Mouse (Mus musculus): ENCODE measurements at regions not wholly inside any gene's neighbourhood (a gene's known extent, or its start where the extent isn't known, plus 50 kb on each side); places are given as distances from the start of the nearest gene placed in this dataset.

DNA sequence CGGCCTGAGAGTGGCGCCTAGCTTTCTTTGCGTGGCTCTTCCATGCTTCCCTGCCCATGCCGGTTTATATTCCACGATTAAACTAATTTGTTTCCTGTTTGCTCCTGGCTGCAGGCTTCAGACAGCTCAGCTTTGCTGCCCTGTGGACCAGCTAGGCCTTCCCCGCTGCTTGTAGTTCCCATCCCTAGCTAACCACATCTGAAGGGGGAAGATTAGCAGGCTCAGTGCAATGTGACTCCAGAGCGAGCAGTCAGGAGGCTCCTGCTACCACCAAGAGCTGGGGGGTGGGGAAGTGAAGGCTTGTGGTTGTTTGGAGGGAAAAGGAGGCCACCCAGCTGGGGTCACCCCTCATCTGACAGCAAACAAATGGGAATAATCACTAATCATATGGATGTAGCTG lies 125.5 kb upstream of the Sall1 start:
- no peaks in the 10 kb centered on the region for H3K36me3 ChIP-seq (ENCODE audit: control insufficient read depth)
- H3K27me3 ChIP-seq (ENCODE audit: control insufficient read depth) = no peaks in the 10 kb centered on the region
- H3K9me3 ChIP-seq (ENCODE audit: control insufficient read depth, low read length) = peaks cover 18% of the 10 kb centered on the region
- H3K4me3 ChIP-seq (replicated peaks) = no peak overlapping the region
- no peaks in the 10 kb centered on the region for H3K4me1 ChIP-seq (ENCODE audit: control insufficient read depth)
- no peak for TF ChIP-seq TAL1 (IDR thresholded peaks at IDR 0.05; ENCODE audit: low read length)
- no peak for TF ChIP-seq GATA1 (IDR thresholded peaks at IDR 0.05; ENCODE audit: low read length)

DNA sequence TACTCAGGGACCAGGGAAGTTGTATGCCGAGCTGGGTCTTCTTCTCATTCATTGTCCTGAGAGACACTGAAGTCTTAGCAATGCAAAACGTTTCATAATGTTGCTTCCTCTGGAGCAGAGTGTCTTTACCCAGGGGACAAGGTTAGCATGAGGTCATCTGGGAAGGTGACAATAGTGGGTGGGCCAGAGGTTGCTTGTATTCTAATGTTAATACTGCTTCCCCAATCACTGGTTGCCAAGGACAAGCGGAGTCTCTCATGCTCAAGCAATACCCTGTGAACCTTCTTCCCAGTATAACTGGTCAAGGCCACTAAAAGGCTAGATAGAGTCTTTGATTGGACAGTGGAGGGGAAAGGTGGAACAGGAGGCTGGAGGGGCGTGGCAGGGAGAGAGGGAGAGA lies 123.1 kb upstream of the Sall1 start:
- peaks cover 4% of the 10 kb centered on the region for H3K9me3 ChIP-seq (ENCODE audit: control insufficient read depth, low read length)
- no peak overlapping the region for H3K4me3 ChIP-seq (replicated peaks)
- no peaks in the 10 kb centered on the region for H3K4me1 ChIP-seq (ENCODE audit: control insufficient read depth)
- H3K27me3 ChIP-seq (ENCODE audit: control insufficient read depth) = no peaks in the 10 kb centered on the region
- H3K36me3 ChIP-seq (ENCODE audit: control insufficient read depth) = no peaks in the 10 kb centered on the region
- TF ChIP-seq GATA1 (IDR thresholded peaks at IDR 0.05; ENCODE audit: low read length) (no peak), TAL1 (IDR thresholded peaks at IDR 0.05; ENCODE audit: low read length) (no peak)

DNA sequence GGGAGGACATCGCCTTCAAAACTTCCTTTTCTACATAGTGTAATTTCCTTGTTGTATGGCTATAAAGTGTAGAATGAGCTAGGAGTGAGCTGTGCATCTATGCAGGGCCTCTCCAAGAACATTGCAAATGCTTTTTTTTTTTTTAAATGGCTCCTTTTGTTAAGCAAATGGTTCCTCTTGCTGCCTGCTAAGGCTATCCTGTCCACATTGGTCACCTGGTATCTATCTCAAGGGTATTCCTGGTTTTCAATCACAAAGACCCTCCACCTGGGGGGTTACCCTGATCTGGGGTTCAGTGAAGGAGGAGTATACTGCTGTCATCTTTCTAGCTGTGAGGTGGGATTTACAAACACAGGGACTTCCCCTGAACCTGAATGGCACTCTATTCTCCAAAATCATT lies 112.9 kb upstream of the Sall1 start:
- TF ChIP-seq GATA1 (IDR thresholded peaks at IDR 0.05; ENCODE audit: low read length) = no peak
- no peak for TF ChIP-seq TAL1 (IDR thresholded peaks at IDR 0.05; ENCODE audit: low read length)
- peaks cover 8% of the 10 kb centered on the region for H3K9me3 ChIP-seq (ENCODE audit: control insufficient read depth, low read length)

DNA sequence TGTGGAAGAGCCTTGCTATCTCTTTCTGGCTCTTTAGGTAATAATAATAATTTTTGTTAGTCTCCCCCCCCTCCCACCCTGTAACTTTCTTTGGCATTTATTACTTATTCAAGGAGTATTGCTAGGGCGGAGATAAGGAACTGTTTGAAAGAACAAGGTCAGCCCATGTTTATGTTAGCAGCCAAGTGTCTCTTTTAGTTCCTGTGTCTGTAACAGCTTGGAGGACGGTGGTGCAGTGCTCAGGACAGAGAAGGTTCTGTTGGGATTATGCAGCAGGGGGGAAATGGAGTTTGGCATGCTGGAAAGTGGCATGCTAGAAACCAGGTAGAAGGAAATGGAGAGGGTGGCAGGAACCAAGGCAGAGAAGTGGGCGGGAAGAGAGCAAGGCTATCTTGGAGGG lies 109.6 kb upstream of the Sall1 start:
- H3K4me3 ChIP-seq (replicated peaks) = no peak overlapping the region
- peaks cover 8% of the 10 kb centered on the region for H3K9me3 ChIP-seq (ENCODE audit: control insufficient read depth, low read length)
- TF ChIP-seq TAL1 (IDR thresholded peaks at IDR 0.05; ENCODE audit: low read length) (no peak), GATA1 (IDR thresholded peaks at IDR 0.05; ENCODE audit: low read length) (no peak)
- no peaks in the 10 kb centered on the region; the same call in 1 of the 2 replicates for H3K4me1 ChIP-seq (ENCODE audit: control insufficient read depth)
- H3K36me3 ChIP-seq (ENCODE audit: control insufficient read depth) = no peaks in the 10 kb centered on the region
- H3K27me3 ChIP-seq (ENCODE audit: control insufficient read depth) = no peaks in the 10 kb centered on the region

More for the DNA sequence above, 112.9 kb upstream of the Sall1 start:
- Histone ChIP-seq H3K36me3 (ENCODE audit: control insufficient read depth) (no peaks in the 10 kb centered on the region), H3K4me3 (replicated peaks) (no peak overlapping the region), H3K27me3 (ENCODE audit: control insufficient read depth) (no peaks in the 10 kb centered on the region), H3K4me1 (ENCODE audit: control insufficient read depth) (no peaks in the 10 kb centered on the region)

DNA sequence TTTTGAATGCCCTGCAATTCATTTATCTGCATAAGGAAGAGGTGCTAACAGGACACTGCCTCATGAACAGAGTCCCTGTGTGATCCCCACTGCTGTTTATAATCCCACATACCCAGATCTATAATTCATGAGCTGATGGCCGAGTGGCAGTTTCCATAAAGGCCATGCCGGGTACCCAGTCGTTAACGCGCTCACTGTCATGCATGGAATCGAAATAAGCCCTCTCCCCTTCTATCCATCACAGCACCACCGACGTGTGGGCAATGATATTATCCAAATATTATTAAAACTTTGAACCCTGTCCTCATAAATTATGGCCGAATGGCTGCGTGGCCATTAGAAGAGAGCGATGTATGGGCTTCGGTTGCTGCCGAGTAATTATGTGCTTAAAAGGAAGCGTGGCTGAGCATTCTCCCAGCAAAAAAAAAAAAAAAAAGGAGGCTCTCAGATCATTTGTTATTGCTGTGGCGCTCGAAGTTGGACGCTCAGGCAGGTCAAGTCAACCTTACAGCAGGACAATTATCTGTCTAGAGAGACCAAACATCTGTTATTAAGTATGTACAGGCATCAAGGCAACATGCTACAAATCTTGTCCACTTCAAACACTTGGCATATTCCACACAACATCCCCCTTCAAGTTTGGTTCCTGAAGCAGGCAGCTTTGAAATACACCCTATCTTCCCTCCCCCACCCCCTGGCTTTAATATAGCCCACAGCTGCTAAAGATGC lies 109.1 kb upstream of the Sall1 start:
- Histone ChIP-seq H3K4me3 (replicated peaks) (no peak overlapping the region), H3K36me3 (ENCODE audit: control insufficient read depth) (no peaks in the 10 kb centered on the region), H3K4me1 (ENCODE audit: control insufficient read depth) (no peaks in the 10 kb centered on the region; the same call in 1 of the 2 replicates), H3K9me3 (ENCODE audit: control insufficient read depth, low read length) (peaks cover 8% of the 10 kb centered on the region), H3K27me3 (ENCODE audit: control insufficient read depth) (no peaks in the 10 kb centered on the region)
- no peak for TF ChIP-seq TAL1 (IDR thresholded peaks at IDR 0.05; ENCODE audit: low read length)
- no peak for TF ChIP-seq GATA1 (IDR thresholded peaks at IDR 0.05; ENCODE audit: low read length)

DNA sequence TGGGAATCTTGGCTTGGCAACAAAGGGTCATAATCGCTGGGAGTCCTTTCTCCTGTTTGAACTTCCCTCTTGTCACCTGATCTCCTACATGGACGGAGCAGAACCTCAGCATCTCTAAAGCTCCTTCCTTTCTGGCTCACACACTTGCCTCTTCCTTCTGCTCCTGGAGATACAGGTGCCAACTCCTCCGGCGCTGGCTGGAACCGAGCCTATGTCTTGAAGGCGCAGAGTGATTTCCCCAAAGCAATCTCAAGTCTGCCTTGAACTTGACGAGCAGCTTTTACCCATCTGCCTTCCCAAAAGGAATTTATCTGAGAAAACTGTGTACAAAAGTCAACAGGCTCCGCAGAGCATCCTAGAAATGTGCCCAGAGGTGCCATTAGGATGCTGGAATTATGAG lies 108.4 kb upstream of the Sall1 start:
- H3K4me1 ChIP-seq (ENCODE audit: control insufficient read depth) = no peaks in the 10 kb centered on the region; the same call in 1 of the 2 replicates
- no peaks in the 10 kb centered on the region for H3K36me3 ChIP-seq (ENCODE audit: control insufficient read depth)
- TF ChIP-seq GATA1 (IDR thresholded peaks at IDR 0.05; ENCODE audit: low read length) (no peak), TAL1 (IDR thresholded peaks at IDR 0.05; ENCODE audit: low read length) (no peak)
- H3K4me3 ChIP-seq (replicated peaks) = no peak overlapping the region
- peaks cover 12% of the 10 kb centered on the region for H3K9me3 ChIP-seq (ENCODE audit: control insufficient read depth, low read length)
- H3K27me3 ChIP-seq (ENCODE audit: control insufficient read depth) = no peaks in the 10 kb centered on the region

DNA sequence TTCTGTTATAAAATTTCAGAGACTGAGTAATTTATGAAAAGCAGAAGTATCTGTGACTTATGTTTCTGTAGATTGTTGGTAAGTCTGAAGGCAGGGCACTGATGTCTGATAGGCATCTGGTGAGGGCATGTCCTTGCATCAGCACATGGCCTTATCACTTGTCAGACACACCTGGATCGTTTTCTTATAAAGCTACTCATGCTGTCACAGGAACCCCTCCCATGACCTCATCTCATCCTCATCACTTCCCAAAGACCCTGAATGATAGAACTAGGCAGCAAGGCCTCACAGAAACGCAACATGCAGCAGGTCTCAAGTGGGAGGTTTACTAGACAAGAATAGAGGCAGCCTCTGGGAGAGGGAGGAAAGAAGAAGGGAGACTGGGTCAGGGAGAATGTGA lies 107.0 kb upstream of the Sall1 start:
- Histone ChIP-seq H3K4me1 (ENCODE audit: control insufficient read depth) (no peaks in the 10 kb centered on the region; the same call in 1 of the 2 replicates), H3K36me3 (ENCODE audit: control insufficient read depth) (no peaks in the 10 kb centered on the region), H3K9me3 (ENCODE audit: control insufficient read depth, low read length) (peaks cover 13% of the 10 kb centered on the region), H3K4me3 (replicated peaks) (no peak overlapping the region), H3K27me3 (ENCODE audit: control insufficient read depth) (no peaks in the 10 kb centered on the region)
- TF ChIP-seq GATA1 (IDR thresholded peaks at IDR 0.05; ENCODE audit: low read length) = no peak
- no peak for TF ChIP-seq TAL1 (IDR thresholded peaks at IDR 0.05; ENCODE audit: low read length)

DNA sequence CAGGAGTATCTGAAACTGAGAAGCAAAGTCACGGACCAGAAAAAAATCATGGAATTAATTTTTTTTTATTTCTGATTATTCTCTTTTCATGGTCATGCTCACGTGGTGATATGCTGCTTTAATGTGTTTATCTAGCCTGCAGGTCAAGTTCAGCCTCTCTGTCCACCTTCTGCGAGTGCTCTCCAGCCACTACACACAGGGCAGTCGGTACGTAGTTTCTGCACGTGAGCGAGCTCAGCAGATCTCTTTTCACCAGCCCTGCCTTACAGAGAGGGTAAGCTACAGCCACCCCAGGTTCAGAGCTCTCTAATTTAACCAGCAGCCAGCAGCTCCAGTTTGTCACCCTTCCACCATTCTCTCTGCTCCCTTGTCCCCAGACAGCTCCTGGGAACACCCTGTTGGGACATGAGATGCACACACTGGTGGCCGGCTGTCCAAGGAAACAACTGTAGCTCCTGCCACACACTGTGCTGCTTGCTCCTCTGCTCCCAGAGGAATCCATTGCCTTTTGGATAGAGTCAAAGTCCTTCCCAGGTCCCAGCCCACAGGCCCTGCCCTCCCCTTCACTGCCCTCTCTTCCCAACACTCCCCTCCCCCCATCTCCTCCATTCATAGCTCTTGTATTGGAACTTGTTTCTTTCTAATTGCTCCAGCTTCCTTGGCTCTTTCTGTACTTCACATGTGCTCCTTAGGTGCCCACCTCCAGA lies 97.7 kb upstream of the Sall1 start:
- Histone ChIP-seq H3K36me3 (ENCODE audit: control insufficient read depth) (no peaks in the 10 kb centered on the region), H3K4me3 (replicated peaks) (no peak overlapping the region), H3K4me1 (ENCODE audit: control insufficient read depth) (no peaks in the 10 kb centered on the region), H3K9me3 (ENCODE audit: control insufficient read depth, low read length) (no peaks in the 10 kb centered on the region; the same call in 1 of the 2 replicates), H3K27me3 (ENCODE audit: control insufficient read depth) (no peaks in the 10 kb centered on the region)
- TF ChIP-seq TAL1 (IDR thresholded peaks at IDR 0.05; ENCODE audit: low read length) (no peak), GATA1 (IDR thresholded peaks at IDR 0.05; ENCODE audit: low read length) (no peak)

DNA sequence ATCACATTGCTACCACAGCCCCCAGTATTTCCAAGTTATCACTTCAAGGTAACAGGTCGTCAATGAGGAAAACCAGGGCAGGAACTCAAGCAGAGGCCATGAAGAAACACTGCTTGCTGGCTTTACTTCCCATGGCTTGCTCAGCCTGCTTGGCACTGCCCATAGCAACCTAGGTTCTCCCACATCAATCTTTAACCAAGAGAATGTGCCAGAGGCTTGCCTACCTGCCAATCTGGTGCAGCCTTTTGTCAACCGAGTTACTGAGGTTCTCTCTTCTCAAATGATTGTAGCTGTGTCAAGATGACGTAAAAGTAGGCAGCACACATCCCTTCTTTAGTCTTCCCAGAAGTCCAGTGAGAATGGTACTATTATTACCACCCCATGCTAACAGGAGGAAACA lies 95.9 kb upstream of the Sall1 start:
- no peak overlapping the region for H3K4me3 ChIP-seq (replicated peaks)
- TF ChIP-seq TAL1 (IDR thresholded peaks at IDR 0.05; ENCODE audit: low read length) (no peak), GATA1 (IDR thresholded peaks at IDR 0.05; ENCODE audit: low read length) (no peak)
- H3K27me3 ChIP-seq (ENCODE audit: control insufficient read depth) = no peaks in the 10 kb centered on the region
- H3K36me3 ChIP-seq (ENCODE audit: control insufficient read depth) = no peaks in the 10 kb centered on the region
- H3K4me1 ChIP-seq (ENCODE audit: control insufficient read depth) = no peaks in the 10 kb centered on the region
- no peaks in the 10 kb centered on the region for H3K9me3 ChIP-seq (ENCODE audit: control insufficient read depth, low read length)

Data from erythroblast, embryonic 14.5 days (primary cell).